Mouse (Mus musculus) MEL (cell line): Measurements from ENCODE around the gene Cachd1.

Experiments used
- CTCF ChIP-seq, 3 experiments: IDR thresholded peaks in 2 of 3; conservative IDR thresholded peaks in 1 of 3; 2 replicates each; pipeline ENCODE4 v1.5.1; 2011 to 2012; ENCODE audit warnings: low read length in 3 of 3, low read depth in 2 of 3, mild to moderate bottlenecking in 2 of 3, improper control_type of control experiment in 1 of 3, inconsistent platforms in 1 of 3, mixed read lengths in 1 of 3, moderate library complexity in 1 of 3; ENCODE audit not compliant: control insufficient read depth in 1 of 3, insufficient read depth in 1 of 3, poor library complexity in 1 of 3, severe bottlenecking in 1 of 3
- EP300 ChIP-seq, 2 experiments: IDR thresholded peaks; 2 replicates each; pipeline ENCODE4 v1.6.1; 2011; ENCODE audit warnings: improper control_type of control experiment in 2 of 2, low read length in 2 of 2, low read depth in 1 of 2, mild to moderate bottlenecking in 1 of 2
- KAT2A ChIP-seq: conservative IDR thresholded peaks from 2 replicates; pipeline ENCODE4 v1.6.1; 2012; ENCODE audit warnings: low read depth, low read length, improper control_type of control experiment, inconsistent platforms
- MAZ ChIP-seq: IDR thresholded peaks from 2 replicates; pipeline ENCODE4 v1.6.1; 2012; ENCODE audit warnings: low read depth, mild to moderate bottlenecking, inconsistent platforms, low read length, improper control_type of control experiment
- ZC3H11A ChIP-seq: IDR thresholded peaks from 2 replicates; pipeline ENCODE4 v1.6.1; 2012; ENCODE audit warnings: low read depth, mild to moderate bottlenecking, inconsistent platforms, low read length, improper control_type of control experiment
- ZKSCAN1 ChIP-seq: IDR thresholded peaks from 2 replicates; pipeline ENCODE4 v1.6.1; 2012; ENCODE audit warnings: low read depth, mild to moderate bottlenecking, inconsistent platforms, low read length, improper control_type of control experiment, moderate library complexity

DNA sequence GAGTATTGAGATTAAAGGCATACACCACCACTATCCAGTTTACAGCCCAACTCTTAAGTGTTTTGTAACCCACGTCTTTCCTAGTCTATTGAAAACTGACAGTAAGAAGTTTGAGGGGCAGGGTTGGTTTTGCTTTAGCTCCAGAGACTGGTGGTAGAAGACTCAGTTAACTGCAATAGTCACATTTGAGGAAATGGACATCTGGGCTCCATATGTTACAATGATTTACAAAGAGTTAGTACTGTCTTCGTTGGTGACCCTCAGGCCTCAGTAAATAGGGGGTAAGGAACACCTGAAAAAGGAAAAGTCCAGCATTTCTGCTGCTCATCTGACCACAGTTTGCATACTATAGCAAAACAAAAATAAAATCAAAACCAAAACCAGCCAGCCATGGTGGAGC is 150.6 kb downstream of the Cachd1 start:
- TF ChIP-seq EP300 (IDR thresholded peaks at IDR 0.05; ENCODE audit: low read depth in 1 of 2, low read length in 2 of 2) (no peak), MAZ (no peak), ZKSCAN1 (no peak), KAT2A (no peak), ZC3H11A (no peak), CTCF (IDR thresholded peaks at IDR 0.05 in 2 of 3, conservative IDR thresholded peaks at IDR 0.05 in 1 of 3; ENCODE audit: control insufficient read depth in 1 of 3, insufficient read depth in 1 of 3, low read depth in 2 of 3, low read length in 3 of 3, poor library complexity in 1 of 3, severe bottlenecking in 1 of 3) (no peak)
